Mouse (Mus musculus) lung, postnatal 0 days (tissue): Measurements from ENCODE around the gene Habp2.

Experiments used
- CTCF ChIP-seq: IDR thresholded peaks from 2 replicates; pipeline ENCODE4 v1.5.1; 2016; ENCODE audit warnings: antibody characterized with exemption, mild to moderate bottlenecking
- EP300 ChIP-seq: IDR thresholded peaks from 2 replicates; pipeline ENCODE4 v1.6.1; 2016; ENCODE audit warnings: antibody characterized with exemption, mild to moderate bottlenecking, control low read depth

- no peak for TF ChIP-seq CTCF
- TF ChIP-seq EP300 = no peak
These were observed 2.7 kb downstream of the Habp2 start for GRCm38 (mm10) chr19:56289642-56290041.
